Mouse (Mus musculus) embryonic facial prominence, embryonic 13.5 days (tissue): ENCODE results near the gene Dhx9. TPM values are rescaled to one million over a fixed set of nuclear protein-coding genes. Genes with fewer than 3 reads are reported as not detected.
"Not testable (repeated sequence)": the region's sequence is repeated elsewhere in the genome, so short reads cannot be mapped to it uniquely, and the experiment has no call there.

ENCODE experiments used
- ATAC-seq: fragments of 200-750 bp; cut with Nextera tagmentation; 2 replicates; pipeline ENCODE4 v1.8.0; 2017; ENCODE audit warnings: low read depth; ENCODE audit not compliant: insufficient number of reproducible peaks, insufficient read depth, low FRiP score, low TSS enrichment
- H3K27ac ChIP-seq: fragments of 300-500 bp; sonication (generic); 2 replicates; pipeline ENCODE4 v1.5.1; 2015; ENCODE audit warnings: moderate library complexity, mild to moderate bottlenecking, inconsistent platforms
- H3K27me3 ChIP-seq: fragments of 300-500 bp; sonication (generic); 2 replicates; pipeline ENCODE4 v1.6.1; 2015; ENCODE audit warnings: mild to moderate bottlenecking, inconsistent platforms
- H3K36me3 ChIP-seq: fragments of 300-500 bp; sonication (generic); 2 replicates; pipeline ENCODE4 v1.6.1; 2015; ENCODE audit warnings: mild to moderate bottlenecking, inconsistent platforms
- H3K4me1 ChIP-seq: fragments of 300-500 bp; sonication (generic); 2 replicates; pipeline ENCODE4 v1.6.1; 2015; ENCODE audit warnings: inconsistent platforms
- H3K4me2 ChIP-seq: fragments of 300-500 bp; sonication (generic); 2 replicates; pipeline ENCODE4 v1.6.1; 2015; ENCODE audit warnings: moderate library complexity, mild to moderate bottlenecking, inconsistent platforms
- H3K4me3 ChIP-seq: fragments of 300-500 bp; sonication (generic); 2 replicates; pipeline ENCODE4 v1.5.1; 2015; ENCODE audit warnings: mild to moderate bottlenecking, inconsistent platforms
- H3K9ac ChIP-seq: fragments of 300-500 bp; sonication (generic); 2 replicates; pipeline ENCODE4 v1.6.1; 2015; ENCODE audit warnings: mild to moderate bottlenecking, inconsistent platforms
- H3K9me3 ChIP-seq: fragments of 300-500 bp; sonication (generic); 2 replicates; pipeline ENCODE4 v1.6.1; 2016; ENCODE audit warnings: inconsistent platforms
- WGBS: fragments of 180-500 bp; shearing (Covaris S2); methylation state at CpG from one replicate; pipeline ENCODE4 v1.1.7; 2015; ENCODE audit warnings: mixed read lengths; 5-methylcytosine and 5-hydroxymethylcytosine counted together
- polyA plus RNA-seq: library from polyadenylated mRNA; unstranded; fragments of >200 nt; fragmentation: Nextera tagmentation; extraction: Ambion mirVana; gene quantifications from 2 replicates; pipeline ENCODE4 v1.2.1, GENCODE M21; 2015

Dhx9 gene
- polyA plus RNA-seq, 1 experiment from 2014 or later = 49.0 TPM

- not testable (repeated sequence) for H3K4me3 ChIP-seq, H3K9me3 ChIP-seq, H3K27me3 ChIP-seq, H3K4me1 ChIP-seq, H3K36me3 ChIP-seq, H3K4me2 ChIP-seq, ATAC-seq, H3K9ac ChIP-seq, H3K27ac ChIP-seq
- WGBS = 74% methylated on average over 2 of the region's 5 CpGs
Measured at GRCm38 (mm10) chr1:153415742-153416141, 71.7 kb downstream of the Dhx9 start.

- 86% methylated on average over 4 of the region's 4 CpGs for WGBS
- ATAC-seq = no peak
- Histone ChIP-seq H3K9ac (no peak overlapping the region), H3K27me3 (no peaks in the 10 kb centered on the region), H3K9me3 (no peaks in the 10 kb centered on the region), H3K36me3 (no peaks in the 10 kb centered on the region), H3K4me2 (no peak overlapping the region), H3K4me3 (no peak overlapping the region), H3K27ac (no peak overlapping the region), H3K4me1 (no peaks in the 10 kb centered on the region)
Measured at GRCm38 (mm10) chr1:153414962-153415361, 72.5 kb downstream of the Dhx9 start.

DNA sequence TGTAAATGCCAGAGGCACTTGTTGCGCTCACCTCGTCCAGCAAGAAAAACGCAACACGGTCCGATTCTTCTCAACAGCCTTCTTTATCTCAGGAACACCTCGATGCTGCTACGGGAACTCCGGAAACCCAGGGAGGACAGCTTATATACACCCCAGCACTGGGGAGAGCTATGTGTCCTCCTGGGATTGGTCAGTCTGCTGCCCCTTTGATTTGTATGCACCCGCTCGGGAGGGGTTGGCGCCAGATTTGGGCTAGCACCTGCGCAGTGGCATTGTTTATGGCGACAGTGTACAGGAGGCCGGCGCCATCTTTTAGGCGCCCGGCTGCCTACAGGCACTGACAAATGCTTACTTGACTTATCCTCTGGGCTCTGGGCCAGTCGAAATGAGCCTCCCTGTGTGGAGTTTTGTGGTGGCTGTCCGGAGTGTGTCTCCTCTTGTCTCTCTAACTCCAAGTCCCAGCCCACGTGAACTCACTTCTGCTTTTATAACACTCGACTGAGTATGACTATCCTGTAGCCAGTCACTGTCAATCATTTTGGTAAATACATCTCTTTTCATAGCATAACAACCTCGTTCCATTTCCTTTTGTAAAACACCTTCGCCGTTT lies 73.2 kb downstream of the Dhx9 start:
- H3K4me1 ChIP-seq, H3K4me3 ChIP-seq, H3K27ac ChIP-seq, ATAC-seq, H3K27me3 ChIP-seq, H3K9ac ChIP-seq, H3K9me3 ChIP-seq, H3K4me2 ChIP-seq, H3K36me3 ChIP-seq: not testable (repeated sequence)
- WGBS = 87% methylated on average over 24 of the region's 24 CpGs

DNA sequence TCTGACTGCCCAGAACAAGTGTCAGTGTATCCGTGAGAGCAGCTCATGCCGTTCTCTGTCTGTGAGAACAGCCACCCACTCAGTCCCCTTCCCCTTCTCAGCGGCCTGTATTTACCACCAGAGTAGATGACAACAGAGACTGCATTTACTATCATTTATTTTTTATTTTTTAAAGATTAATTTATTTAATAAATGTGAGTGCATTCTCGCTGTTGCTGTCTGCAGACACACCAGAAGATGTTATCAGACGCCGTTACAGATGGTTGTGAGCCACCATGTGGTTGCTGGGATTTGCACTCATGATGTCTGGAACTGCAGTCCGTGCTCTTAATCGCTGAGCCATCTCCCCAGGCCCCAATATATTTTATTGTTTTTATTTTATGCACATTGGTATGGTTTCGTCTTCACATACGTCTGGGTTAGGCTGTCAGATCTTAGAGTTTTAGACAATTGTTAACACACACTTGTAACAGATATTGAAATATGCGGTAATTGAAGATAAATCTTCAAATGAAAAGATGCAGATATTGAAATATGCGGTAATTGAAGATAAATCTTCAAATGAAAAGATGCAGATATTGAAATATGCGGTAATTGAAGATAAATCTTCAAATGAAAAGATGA lies 74.0 kb downstream of the Dhx9 start:
- not testable (repeated sequence) for H3K36me3 ChIP-seq, H3K27ac ChIP-seq, H3K4me3 ChIP-seq, H3K4me2 ChIP-seq, H3K4me1 ChIP-seq, H3K9ac ChIP-seq, H3K9me3 ChIP-seq, ATAC-seq, H3K27me3 ChIP-seq
- WGBS = 81% methylated on average over 13 of the region's 13 CpGs

DNA sequence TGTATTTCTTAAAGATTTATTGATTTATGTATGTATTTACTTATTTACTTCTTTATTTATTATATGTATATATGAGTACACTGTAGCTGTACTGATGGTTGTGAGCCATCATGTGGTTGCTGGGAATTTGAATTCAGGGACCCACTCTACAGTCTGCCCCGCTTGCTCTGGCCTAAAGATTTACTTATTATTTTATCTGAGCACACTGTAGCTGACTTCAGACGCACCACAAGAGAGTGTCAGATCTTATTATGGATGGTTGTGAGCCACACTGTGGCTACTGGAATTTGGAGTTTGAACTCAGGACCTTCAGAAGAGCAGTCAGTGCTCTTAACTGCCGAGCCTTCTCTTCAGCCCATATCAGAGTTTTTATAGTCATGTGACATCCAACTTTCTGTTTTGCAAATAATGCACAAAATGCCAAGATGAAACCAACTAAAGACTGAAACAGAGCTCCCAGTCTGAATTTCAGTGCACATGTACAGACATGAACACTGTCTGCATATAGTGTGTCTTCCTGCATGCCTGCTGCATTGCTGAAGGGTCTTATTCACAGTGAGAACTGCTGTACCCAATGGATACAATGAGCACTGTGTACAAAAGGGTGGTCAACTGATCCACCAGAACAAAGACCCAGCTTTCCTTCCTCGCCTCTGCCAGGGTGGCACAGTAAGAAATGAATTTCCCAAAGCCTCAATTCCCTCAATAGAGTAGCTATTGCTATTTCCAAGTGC lies 74.6 kb downstream of the Dhx9 start:
- H3K4me3 ChIP-seq, ATAC-seq, H3K36me3 ChIP-seq, H3K9ac ChIP-seq, H3K4me1 ChIP-seq, H3K9me3 ChIP-seq, H3K4me2 ChIP-seq, H3K27ac ChIP-seq, H3K27me3 ChIP-seq: not testable (repeated sequence)
- WGBS = 65% methylated on average over 3 of the region's 4 CpGs

DNA sequence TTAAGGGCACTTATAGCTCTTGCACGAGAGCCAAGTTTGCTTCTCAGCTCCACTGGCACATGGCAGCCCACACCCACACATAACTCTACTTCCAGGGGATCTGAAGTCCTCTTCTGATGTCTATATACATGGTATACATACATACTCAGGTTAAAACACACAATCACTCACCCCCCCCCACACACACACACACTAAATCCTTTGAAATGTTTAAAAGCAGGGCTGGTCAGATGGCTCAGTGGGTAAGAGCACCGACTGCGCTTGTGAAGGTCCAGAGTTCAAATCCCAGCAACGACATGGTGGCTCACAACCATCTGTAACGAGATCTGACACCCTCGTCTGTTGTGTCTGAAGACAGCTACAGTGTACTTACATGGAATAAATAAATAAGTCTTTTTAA lies 75.7 kb downstream of the Dhx9 start:
- H3K9me3 ChIP-seq = no peaks in the 10 kb centered on the region
- H3K27me3 ChIP-seq = no peaks in the 10 kb centered on the region
- 87% methylated on average over 6 of the region's 6 CpGs for WGBS
- no peak for ATAC-seq
- H3K4me1 ChIP-seq = no peaks in the 10 kb centered on the region
- H3K9ac ChIP-seq = no peak overlapping the region
- H3K36me3 ChIP-seq = no peaks in the 10 kb centered on the region
- no peak overlapping the region for H3K4me2 ChIP-seq
- H3K27ac ChIP-seq = no peak overlapping the region
- no peak overlapping the region for H3K4me3 ChIP-seq

DNA sequence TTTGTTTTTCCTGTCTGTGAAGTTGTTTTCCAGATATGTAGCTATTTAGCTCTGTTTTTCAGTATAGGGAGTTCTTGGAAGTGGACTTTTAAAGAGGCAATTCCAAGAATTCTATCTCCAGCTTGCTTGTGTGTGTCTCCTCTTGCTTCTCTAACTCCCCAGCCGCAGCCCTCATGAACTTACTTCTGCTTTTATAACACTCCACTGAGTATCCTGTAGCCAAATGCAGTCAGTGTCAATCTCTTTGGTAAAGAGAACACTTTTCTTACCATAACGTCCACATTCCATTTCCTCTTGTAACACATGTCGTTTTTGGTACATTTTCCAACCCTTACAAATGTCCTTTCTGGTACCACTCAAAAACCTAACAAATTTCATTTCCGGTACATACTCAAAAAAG lies 76.5 kb downstream of the Dhx9 start:
- ATAC-seq, H3K4me3 ChIP-seq, H3K4me2 ChIP-seq, H3K9ac ChIP-seq, H3K36me3 ChIP-seq, H3K27ac ChIP-seq, H3K27me3 ChIP-seq, H3K4me1 ChIP-seq, H3K9me3 ChIP-seq: not testable (repeated sequence)
- WGBS = 100% methylated on average over 1 of the region's 4 CpGs

DNA sequence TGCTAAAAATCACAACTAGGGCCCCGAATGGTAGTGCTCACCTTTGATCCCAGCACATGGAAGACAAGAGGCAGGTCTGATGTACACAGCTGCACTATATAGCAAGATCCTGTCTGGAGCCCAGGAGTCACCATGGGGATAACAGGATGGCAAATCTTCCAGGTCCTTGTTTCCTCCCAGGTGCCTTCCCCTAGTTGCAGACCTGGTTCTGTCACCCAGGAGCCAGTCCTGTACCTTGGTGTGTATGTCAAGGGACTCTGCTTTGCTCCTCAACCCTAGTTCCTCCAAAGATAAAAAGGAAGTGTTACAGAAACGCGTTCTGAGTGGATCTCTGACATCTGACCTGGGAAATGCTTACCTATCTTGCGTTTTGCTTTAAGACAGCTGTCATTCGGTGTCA lies 79.2 kb downstream of the Dhx9 start:
- not testable (repeated sequence) for H3K27me3 ChIP-seq, H3K4me1 ChIP-seq, H3K36me3 ChIP-seq, H3K27ac ChIP-seq, ATAC-seq, H3K9me3 ChIP-seq, H3K4me2 ChIP-seq, H3K9ac ChIP-seq, H3K4me3 ChIP-seq
- WGBS = 79% methylated on average over 5 of the region's 5 CpGs

- not testable (repeated sequence) for H3K9me3 ChIP-seq, H3K36me3 ChIP-seq, H3K9ac ChIP-seq, H3K4me2 ChIP-seq, H3K4me3 ChIP-seq, H3K27ac ChIP-seq, H3K4me1 ChIP-seq, H3K27me3 ChIP-seq, ATAC-seq
- 82% methylated on average over 11 of the region's 11 CpGs for WGBS
Measured at GRCm38 (mm10) chr1:153407641-153408040, 79.8 kb downstream of the Dhx9 start.

Other genes with a start within 250 kb of the Dhx9 start
- gene Lamc1, start 154.9 kb downstream of the Dhx9 start, polyA plus RNA-seq = 35.9 and 41.9 TPM in 2 replicates
- gene Shcbp1l, start 62.5 kb downstream of the Dhx9 start, polyA plus RNA-seq = 0.36 and 0.58 TPM in 2 replicates
- 11.2 and 11.3 TPM in 2 replicates for gene Npl, start 62.4 kb upstream of the Dhx9 start, polyA plus RNA-seq
- 0.63 and 0.65 TPM in 2 replicates for gene Rgs8, start 165.4 kb upstream of the Dhx9 start, polyA plus RNA-seq